Mouse (Mus musculus) stomach, embryonic 16.5 days (tissue): ENCODE data around the gene Car9. TPM values are rescaled to one million over a fixed set of nuclear protein-coding genes. Genes with fewer than 3 reads are reported as not detected.

ENCODE experiments used
- ATAC-seq: fragments of 200-750 bp; cut with Nextera tagmentation; 2 replicates; pipeline ENCODE4 v1.8.0; 2017; ENCODE audit warnings: moderate number of reproducible peaks, moderate TSS enrichment; ENCODE audit not compliant: insufficient read depth, low FRiP score
- H3K27ac ChIP-seq: fragments of 300-500 bp; sonication (generic); 2 replicates; pipeline ENCODE4 v1.5.1; 2014; ENCODE audit warnings: low read length
- H3K27me3 ChIP-seq: fragments of 300-500 bp; sonication (generic); 2 replicates; pipeline ENCODE4 v1.6.1; 2014; ENCODE audit warnings: low read length, control low read depth, mixed read lengths; ENCODE audit not compliant: control insufficient read depth, insufficient read depth
- H3K36me3 ChIP-seq: fragments of 300-500 bp; sonication (generic); 2 replicates; pipeline ENCODE4 v1.6.1; 2014; ENCODE audit warnings: low read length; ENCODE audit not compliant: control insufficient read depth, insufficient read depth
- H3K4me1 ChIP-seq: fragments of 300-500 bp; sonication (generic); 2 replicates; pipeline ENCODE4 v1.6.1; 2014; ENCODE audit warnings: low read length, control low read depth, mixed read lengths; ENCODE audit not compliant: control insufficient read depth, insufficient read depth
- H3K4me2 ChIP-seq: fragments of 300-500 bp; sonication (generic); 2 replicates; pipeline ENCODE4 v1.6.1; 2014; ENCODE audit warnings: low read depth, low read length, mixed read lengths
- H3K4me3 ChIP-seq: fragments of 300-500 bp; sonication (generic); replicated peaks from 2 replicates; pipeline ENCODE4 v1.5.1; 2014; ENCODE audit warnings: mild to moderate bottlenecking, low read length
- H3K9ac ChIP-seq: fragments of 300-500 bp; sonication (generic); 2 replicates; pipeline ENCODE4 v1.6.1; 2014; ENCODE audit warnings: low read length
- H3K9me3 ChIP-seq: fragments of 300-500 bp; sonication (generic); replicated peaks from 2 replicates; pipeline ENCODE4 v1.6.1; 2016; ENCODE audit warnings: low read length, control low read depth; ENCODE audit not compliant: control insufficient read depth
- WGBS: fragments of 180-500 bp; shearing (Covaris S2); extraction: QIAGEN DNeasy Blood & Tissue Kit; methylation state at CpG from one replicate; pipeline ENCODE4 v1.1.7; 2014; 5-methylcytosine and 5-hydroxymethylcytosine counted together
- polyA plus RNA-seq: library from polyadenylated mRNA; unstranded; fragments of >200 nt; fragmentation: Nextera tagmentation; extraction: Ambion mirVana; gene quantifications from 2 replicates; pipeline ENCODE4 v1.2.1, GENCODE M21; 2015

The Car9 gene
- polyA plus RNA-seq, 1 experiment from 2014 or later = 22.3 TPM

- H3K27ac ChIP-seq = peak overlapping the region; percentile 23
Observed at GRCm38 (mm10) chr4:43530081-43530501, 23.3 kb downstream of the Car9 start.

GRCm38 (mm10) chr4:43530581-43530980, 23.8 kb downstream of the Car9 start:
- no peak for ATAC-seq
- WGBS = 14% methylated on average over 7 of the region's 7 CpGs
- H3K9me3 ChIP-seq = 0 out of 2 replicates have a peak, but pooled peaks cover 6% of the 10 kb centered on the region
- H3K27ac ChIP-seq = peak overlapping the region; percentile 23; the same call in 1 of the 2 replicates
- H3K4me3 ChIP-seq = no peak overlapping the region
- peaks cover 33% of the 10 kb centered on the region for H3K36me3 ChIP-seq
- H3K4me2 ChIP-seq = no peak overlapping the region
- H3K9ac ChIP-seq = no peak overlapping the region
- H3K27me3 ChIP-seq = no peaks in the 10 kb centered on the region
- H3K4me1 ChIP-seq = peaks cover 10% of the 10 kb centered on the region

More at GRCm38 (mm10) chr4:43530081-43530501, 23.3 kb downstream of the Car9 start:
- no peaks in the 10 kb centered on the region for H3K27me3 ChIP-seq
- H3K4me2 ChIP-seq = no peak overlapping the region
- H3K4me1 ChIP-seq = peaks cover 10% of the 10 kb centered on the region
- no peak for ATAC-seq
- 0 out of 2 replicates have a peak, but pooled peaks cover 6% of the 10 kb centered on the region for H3K9me3 ChIP-seq
- H3K36me3 ChIP-seq = peaks cover 33% of the 10 kb centered on the region
- WGBS = 46% methylated on average over 8 of the region's 8 CpGs
- H3K4me3 ChIP-seq = no peak overlapping the region
- peak overlapping the region; percentile 26; the same call in 1 of the 2 replicates for H3K9ac ChIP-seq

GRCm38 (mm10) chr4:43533270-43533669, 26.5 kb downstream of the Car9 start:
- Histone ChIP-seq H3K4me3 (no peak overlapping the region), H3K27ac (no peak overlapping the region), H3K4me1 (peaks cover 10% of the 10 kb centered on the region), H3K27me3 (no peaks in the 10 kb centered on the region), H3K9ac (no peak overlapping the region), H3K9me3 (no peaks in the 10 kb centered on the region), H3K4me2 (no peak overlapping the region), H3K36me3 (peaks cover 56% of the 10 kb centered on the region)
- no peak for ATAC-seq
- 86% methylated on average over 9 of the region's 9 CpGs for WGBS

- ATAC-seq = no peak
- WGBS = 90% methylated on average over 8 of the region's 8 CpGs
Observed at GRCm38 (mm10) chr4:43535628-43536027, 28.9 kb downstream of the Car9 start.

GRCm38 (mm10) chr4:43536031-43536430, 29.3 kb downstream of the Car9 start:
- no peak overlapping the region for H3K9ac ChIP-seq
- H3K27me3 ChIP-seq = no peaks in the 10 kb centered on the region
- H3K4me1 ChIP-seq = 0 out of 2 replicates have a peak, but pooled peaks cover 2% of the 10 kb centered on the region
- no peak overlapping the region for H3K4me2 ChIP-seq
- H3K4me3 ChIP-seq = no peak overlapping the region
- peaks cover 71% of the 10 kb centered on the region for H3K36me3 ChIP-seq
- WGBS = 96% methylated on average over 9 of the region's 9 CpGs
- H3K9me3 ChIP-seq = no peaks in the 10 kb centered on the region
- H3K27ac ChIP-seq = no peak overlapping the region
- ATAC-seq = no peak

More at GRCm38 (mm10) chr4:43535628-43536027, 28.9 kb downstream of the Car9 start:
- Histone ChIP-seq H3K27ac (no peak overlapping the region), H3K27me3 (no peaks in the 10 kb centered on the region), H3K36me3 (peaks cover 73% of the 10 kb centered on the region), H3K9ac (no peak overlapping the region), H3K4me1 (peaks cover 4% of the 10 kb centered on the region; the same call in 1 of the 2 replicates), H3K9me3 (no peaks in the 10 kb centered on the region), H3K4me2 (no peak overlapping the region), H3K4me3 (no peak overlapping the region)

GRCm38 (mm10) chr4:43542044-43542443, 35.3 kb downstream of the Car9 start:
- no peak overlapping the region for H3K4me3 ChIP-seq
- peaks cover 68% of the 10 kb centered on the region for H3K36me3 ChIP-seq
- H3K9ac ChIP-seq = no peak overlapping the region
- ATAC-seq = no peak
- no peak overlapping the region for H3K27ac ChIP-seq
- H3K4me1 ChIP-seq = no peaks in the 10 kb centered on the region
- WGBS = 71% methylated on average over 3 of the region's 3 CpGs
- no peaks in the 10 kb centered on the region for H3K9me3 ChIP-seq
- H3K27me3 ChIP-seq = no peaks in the 10 kb centered on the region
- no peak overlapping the region for H3K4me2 ChIP-seq

- H3K27me3 ChIP-seq = no peaks in the 10 kb centered on the region
- no peak overlapping the region for H3K4me3 ChIP-seq
- H3K4me2 ChIP-seq = no peak overlapping the region
- no peaks in the 10 kb centered on the region for H3K4me1 ChIP-seq
- no peak overlapping the region for H3K27ac ChIP-seq
- 91% methylated on average over 12 of the region's 12 CpGs for WGBS
- no peak for ATAC-seq
- no peak overlapping the region for H3K9ac ChIP-seq
- H3K36me3 ChIP-seq = peaks cover 68% of the 10 kb centered on the region
- H3K9me3 ChIP-seq = no peaks in the 10 kb centered on the region
Observed at GRCm38 (mm10) chr4:43546375-43547047, 39.7 kb downstream of the Car9 start.

- no peaks in the 10 kb centered on the region for H3K27me3 ChIP-seq
- H3K4me1 ChIP-seq = no peaks in the 10 kb centered on the region
- H3K4me3 ChIP-seq = no peak overlapping the region
- no peak overlapping the region for H3K27ac ChIP-seq
- no peaks in the 10 kb centered on the region for H3K9me3 ChIP-seq
- no peak overlapping the region for H3K9ac ChIP-seq
- 91% methylated on average over 8 of the region's 8 CpGs for WGBS
- no peak for ATAC-seq
- H3K36me3 ChIP-seq = peaks cover 71% of the 10 kb centered on the region
- no peak overlapping the region for H3K4me2 ChIP-seq
Observed at GRCm38 (mm10) chr4:43547160-43547559, 40.4 kb downstream of the Car9 start.

GRCm38 (mm10) chr4:43549055-43549454, 42.3 kb downstream of the Car9 start:
- ATAC-seq = no peak
- WGBS = 93% methylated on average over 12 of the region's 12 CpGs
- no peak overlapping the region for H3K27ac ChIP-seq

More at GRCm38 (mm10) chr4:43549055-43549454, 42.3 kb downstream of the Car9 start:
- Histone ChIP-seq H3K9ac (no peak overlapping the region), H3K4me2 (no peak overlapping the region), H3K9me3 (no peaks in the 10 kb centered on the region), H3K4me1 (no peaks in the 10 kb centered on the region), H3K27me3 (no peaks in the 10 kb centered on the region), H3K4me3 (no peak overlapping the region), H3K36me3 (peaks cover 72% of the 10 kb centered on the region)
